14 mouse cellular contexts compared by ENCODE assay signal in genomic region chr1:20759799-20760198, GRCm38 (mm10). TPM values are rescaled to one million over a fixed set of nuclear protein-coding genes. Genes with fewer than 3 reads are reported as not detected.
DNase-seq lines count a peak whose midpoint lies in the region; ATAC-seq and TF ChIP-seq lines count a peak whose summit lies in the region.
"Had no signal": no experiment of that assay in that cellular context is flagged by ENCODE, and none has a peak within 500 bp of the region (broad histone marks: within the 10 kb centered on the region; RNA-seq: fewer than 3 reads in every experiment).

No protein-coding gene starts in this region.

- WGBS in intestine, postnatal 0 days = 81% methylated on average over 10 of the region's 10 CpGs
- WGBS in forebrain, embryonic 13.5 days = 88% methylated on average over 10 of the region's 10 CpGs

- no peak overlapping the region for H3K4me2 ChIP-seq in intestine, postnatal 0 days (replicated peaks; ENCODE audit: low read depth)
- no peak overlapping the region for H3K4me2 ChIP-seq in forebrain, embryonic 13.5 days
- H3K4me2 ChIP-seq: hindbrain, embryonic 12.5 days; liver, embryonic 15.5 days; neural tube, embryonic 12.5 days had no signal

- H3K27me3 ChIP-seq in intestine, postnatal 0 days (replicated peaks; ENCODE audit: control insufficient read depth, insufficient read depth, low read length) = no peaks in the 10 kb centered on the region
- no peaks in the 10 kb centered on the region for H3K27me3 ChIP-seq in forebrain, embryonic 13.5 days
- H3K27me3 ChIP-seq: hindbrain, embryonic 12.5 days; liver, embryonic 15.5 days; neural tube, embryonic 12.5 days had no signal

- H3K4me3 ChIP-seq in intestine, postnatal 0 days (ENCODE audit: low read depth, low read length) = no peak overlapping the region
- H3K4me3 ChIP-seq in forebrain, embryonic 13.5 days = no peak overlapping the region
- H3K4me3 ChIP-seq: hindbrain, embryonic 12.5 days; liver, embryonic 15.5 days; midbrain, embryonic 10.5 days; neural tube, embryonic 12.5 days had no signal

- no peak overlapping the region for H3K27ac ChIP-seq in intestine, postnatal 0 days (ENCODE audit: low read depth, low read length)
- no peak overlapping the region for H3K27ac ChIP-seq in forebrain, embryonic 13.5 days
- H3K27ac ChIP-seq: hindbrain, embryonic 12.5 days; liver, embryonic 15.5 days; midbrain, embryonic 10.5 days; neural tube, embryonic 12.5 days had no signal

- DNase-seq in right cerebral cortex, adult 18-20 months = peak; percentile 81
- DNase-seq in right cerebral cortex, postnatal 4 days = no peak
- peak; percentile 11 to 32 for DNase-seq in frontal cortex, postnatal 25 days (ENCODE audit: low spot score in 2 of 2)
- peak; percentile 57 to 71 for DNase-seq in left cerebral cortex, adult 18-20 months (ENCODE audit: low spot score in 2 of 2)
- DNase-seq in kidney, postnatal 25 days = no peak
- DNase-seq: heart, adult 18-20 months; kidney, postnatal 10 days had no signal

- ATAC-seq in intestine, postnatal 0 days = no peak
- ATAC-seq in forebrain, embryonic 13.5 days = no peak

- no peak overlapping the region for H3K9ac ChIP-seq in intestine, postnatal 0 days (ENCODE audit: low read depth, low read length)
- no peak overlapping the region for H3K9ac ChIP-seq in forebrain, embryonic 13.5 days
- H3K9ac ChIP-seq: hindbrain, embryonic 12.5 days; liver, embryonic 15.5 days; neural tube, embryonic 12.5 days had no signal

- H3K9me3 ChIP-seq in intestine, postnatal 0 days (ENCODE audit: control insufficient read depth) = no peaks in the 10 kb centered on the region
- H3K9me3 ChIP-seq in forebrain, embryonic 13.5 days (replicated peaks) = no peaks in the 10 kb centered on the region
- H3K9me3 ChIP-seq: hindbrain, embryonic 12.5 days; liver, embryonic 15.5 days; midbrain, embryonic 10.5 days; neural tube, embryonic 12.5 days had no signal

- no peaks in the 10 kb centered on the region for H3K4me1 ChIP-seq in intestine, postnatal 0 days (replicated peaks; ENCODE audit: control insufficient read depth, insufficient read depth, low read length)
- H3K4me1 ChIP-seq in forebrain, embryonic 13.5 days = peaks cover 7% of the 10 kb centered on the region; the same call in 1 of the 2 replicates
- H3K4me1 ChIP-seq: hindbrain, embryonic 12.5 days; liver, embryonic 15.5 days; midbrain, embryonic 10.5 days; neural tube, embryonic 12.5 days had no signal

- H3K36me3 ChIP-seq in intestine, postnatal 0 days (ENCODE audit: control insufficient read depth, insufficient read depth) = no peaks in the 10 kb centered on the region
- H3K36me3 ChIP-seq in forebrain, embryonic 13.5 days (ENCODE audit: poor library complexity, severe bottlenecking) = no peaks in the 10 kb centered on the region
- H3K36me3 ChIP-seq: hindbrain, embryonic 12.5 days; liver, embryonic 15.5 days; midbrain, embryonic 10.5 days; neural tube, embryonic 12.5 days had no signal

- TF ChIP-seq CTCF in intestine, postnatal 0 days (IDR thresholded peaks at IDR 0.05; ENCODE audit: low read depth) = no peak

RNA-seq across cellular contexts. Expression of gene Il17a, which starts 29.1 kb away (rescaled TPM):
- not detected for total RNA-seq in left cerebral cortex, adult 18-20 months (2021)
- not detected in 2 replicates for polyA plus RNA-seq in intestine, postnatal 0 days (2015; fragmentation: Nextera tagmentation; extraction: Ambion mirVana)
- polyA plus RNA-seq in forebrain, embryonic 13.5 days (2015; fragmentation: Nextera tagmentation; extraction: Ambion mirVana) = not detected in 2 replicates
- total RNA-seq: heart, adult 18-20 months had no signal
- polyA plus RNA-seq: hindbrain, embryonic 12.5 days; liver, embryonic 15.5 days; midbrain, embryonic 10.5 days; neural tube, embryonic 12.5 days had no signal

RNA-seq across cellular contexts. Expression of gene Il17f, which starts 30.6 kb away (rescaled TPM):
- not detected for total RNA-seq in left cerebral cortex, adult 18-20 months (2021)
- polyA plus RNA-seq in intestine, postnatal 0 days (2015; fragmentation: Nextera tagmentation; extraction: Ambion mirVana) = not detected in 2 replicates
- 0.21 and 0.32 TPM in 2 replicates for polyA plus RNA-seq in forebrain, embryonic 13.5 days (2015; fragmentation: Nextera tagmentation; extraction: Ambion mirVana)
- total RNA-seq: heart, adult 18-20 months had no signal
- polyA plus RNA-seq: liver, embryonic 15.5 days; midbrain, embryonic 10.5 days; small intestine, adult 2 months had no signal

Comparison
In these comparisons a context has a peak if more than half of its experiments do, and no peak if none do; other contexts are left out.
1. DNase-seq: peak in right cerebral cortex, adult 18-20 months (single experiment), frontal cortex, postnatal 25 days (2 of 2) and left cerebral cortex, adult 18-20 months (2 of 2); none in right cerebral cortex, postnatal 4 days (single experiment) and kidney, postnatal 25 days (0 of 2).